ENCODE assay signal across 8 mouse cellular contexts in the genomic region with DNA sequence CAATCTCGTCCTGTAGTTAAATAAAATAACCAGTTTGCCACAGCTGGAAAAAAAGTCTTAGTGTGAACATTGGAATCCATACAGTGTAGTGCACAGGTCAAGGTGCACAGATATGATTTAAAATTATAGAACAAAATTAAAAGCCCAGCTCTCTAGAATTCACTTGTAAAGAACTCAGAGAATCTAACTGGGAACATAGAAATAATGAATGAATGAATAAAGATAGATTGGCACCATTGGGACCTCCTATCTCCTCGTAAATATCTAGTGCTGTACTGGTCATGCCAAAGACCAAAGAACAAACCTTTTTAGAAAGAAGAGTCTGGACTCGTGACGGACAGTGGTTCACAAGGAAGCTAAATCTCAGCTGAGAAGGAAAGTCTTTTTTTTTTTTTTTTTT. TPM values are rescaled to one million over a fixed set of nuclear protein-coding genes. Genes with fewer than 3 reads are reported as not detected.
DNase-seq lines count a peak whose midpoint lies in the region; ATAC-seq lines count a peak whose summit lies in the region.

A gene (minus strand): TSS at position 101 of the 400 bp plus-strand sequence.

- H3K36me3 ChIP-seq in embryonic facial prominence, embryonic 12.5 days = no peaks in the 10 kb centered on the region
- no peaks in the 10 kb centered on the region for H3K36me3 ChIP-seq in intestine, embryonic 15.5 days
- H3K36me3 ChIP-seq in neural tube, embryonic 12.5 days = no peaks in the 10 kb centered on the region

- H3K4me3 ChIP-seq in embryonic facial prominence, embryonic 12.5 days = peak within 1 kb of the TSS; percentile 81
- H3K4me3 ChIP-seq in intestine, embryonic 15.5 days (replicated peaks) = peak within 1 kb of the TSS; percentile 83
- H3K4me3 ChIP-seq in neural tube, embryonic 12.5 days = peak within 1 kb of the TSS; percentile 84

- DNase-seq in left cerebral cortex, adult 18-20 months (ENCODE audit: low spot score in 2 of 2) = no peak
- no peak for DNase-seq in left cerebral cortex, postnatal 25 days (ENCODE audit: low spot score in 2 of 2)
- DNase-seq in MN1 (ENCODE audit: low spot score) = no peak
- no peak for DNase-seq in layer of hippocampus, postnatal 25 days (ENCODE audit: extremely low spot score in 1 of 2, low spot score in 1 of 2)
- DNase-seq in frontal cortex, postnatal 36 days (ENCODE audit: low spot score in 2 of 2) = no peak

- peak within 1 kb of the TSS; percentile 61 for H3K4me2 ChIP-seq in embryonic facial prominence, embryonic 12.5 days (replicated peaks)
- peak within 1 kb of the TSS; percentile 58 for H3K4me2 ChIP-seq in intestine, embryonic 15.5 days (replicated peaks)
- peak within 1 kb of the TSS; percentile 65 for H3K4me2 ChIP-seq in neural tube, embryonic 12.5 days (replicated peaks)

- H3K4me1 ChIP-seq in embryonic facial prominence, embryonic 12.5 days = 0 out of 2 replicates have a peak, but pooled peaks cover 5% of the 10 kb centered on the region
- H3K4me1 ChIP-seq in intestine, embryonic 15.5 days (replicated peaks) = peaks cover 6% of the 10 kb centered on the region
- peaks cover 9% of the 10 kb centered on the region for H3K4me1 ChIP-seq in neural tube, embryonic 12.5 days

- H3K27me3 ChIP-seq in embryonic facial prominence, embryonic 12.5 days = no peaks in the 10 kb centered on the region
- no peaks in the 10 kb centered on the region for H3K27me3 ChIP-seq in intestine, embryonic 15.5 days (replicated peaks)
- no peaks in the 10 kb centered on the region for H3K27me3 ChIP-seq in neural tube, embryonic 12.5 days (replicated peaks)

- H3K27ac ChIP-seq in embryonic facial prominence, embryonic 12.5 days = peak within 1 kb of the TSS; percentile 86
- peak within 1 kb of the TSS; percentile 90 for H3K27ac ChIP-seq in intestine, embryonic 15.5 days
- peak within 1 kb of the TSS; percentile 65 for H3K27ac ChIP-seq in neural tube, embryonic 12.5 days

- intact Hi-C loops in left cerebral cortex, postnatal 25 days (cut with DNase I) = loop anchor here (1.0 to 5.0 kb wide), 2 partner anchors 27 to 54 kb away; a partner anchor contains a TSS

- WGBS in embryonic facial prominence, embryonic 12.5 days = 67% methylated on average over 4 of the region's 4 CpGs
- 80% methylated on average over 4 of the region's 4 CpGs for WGBS in intestine, embryonic 15.5 days
- WGBS in neural tube, embryonic 12.5 days = 77% methylated on average over 4 of the region's 4 CpGs

- H3K9me3 ChIP-seq in embryonic facial prominence, embryonic 12.5 days = no peaks in the 10 kb centered on the region
- H3K9me3 ChIP-seq in intestine, embryonic 15.5 days = no peaks in the 10 kb centered on the region
- no peaks in the 10 kb centered on the region for H3K9me3 ChIP-seq in neural tube, embryonic 12.5 days

- no peak for ATAC-seq in embryonic facial prominence, embryonic 12.5 days (ENCODE audit: insufficient number of reproducible peaks, insufficient read depth, low FRiP score, low TSS enrichment)
- no peak for ATAC-seq in intestine, embryonic 15.5 days
- no peak for ATAC-seq in neural tube, embryonic 12.5 days (ENCODE audit: low FRiP score, low read depth)

- peak within 1 kb of the TSS; percentile 86 for H3K9ac ChIP-seq in embryonic facial prominence, embryonic 12.5 days
- H3K9ac ChIP-seq in intestine, embryonic 15.5 days = peak within 1 kb of the TSS; percentile 89
- peak within 1 kb of the TSS; percentile 79 for H3K9ac ChIP-seq in neural tube, embryonic 12.5 days

RNA-seq across cellular contexts. Expression of the gene that starts here (rescaled TPM):
- total RNA-seq in left cerebral cortex, adult 18-20 months (2021) = 10 to 100 TPM; 10.2 to 10.3 TPM
- 10 to 100 TPM in 1 of 2 experiments, 1 to 10 TPM in 1; 8.3 to 10.0 TPM for total RNA-seq in left cerebral cortex, postnatal 25 days (2021)
- polyA plus RNA-seq in embryonic facial prominence, embryonic 12.5 days (2016; fragmentation: Nextera tagmentation; extraction: Ambion mirVana) = 16.9 and 17.0 TPM in 2 replicates
- polyA plus RNA-seq in intestine, embryonic 15.5 days (2015; fragmentation: Nextera tagmentation; extraction: Ambion mirVana) = 11.5 and 11.7 TPM in 2 replicates
- 15.5 and 16.6 TPM in 2 replicates for polyA plus RNA-seq in neural tube, embryonic 12.5 days (2016; fragmentation: Nextera tagmentation; extraction: Ambion mirVana)
- total RNA-seq in layer of hippocampus, postnatal 25 days (2021) = 10 to 100 TPM in 1 of 2 experiments, 1 to 10 TPM in 1; 9.7 to 11.4 TPM
